Mouse (Mus musculus) hindbrain, postnatal 0 days (tissue): ENCODE measurements around the gene Nav2. TPM values are rescaled to one million over a fixed set of nuclear protein-coding genes. Genes with fewer than 3 reads are reported as not detected.
A peak's percentile ranks its signal among the peaks of the same experiment; 100 is the strongest.

Experiments
- ATAC-seq: fragments of 200-750 bp; cut with Nextera tagmentation; 2 replicates; pipeline ENCODE4 v1.8.0; 2017; ENCODE audit warnings: mild to moderate bottlenecking, moderate TSS enrichment, moderate library complexity
- DNase-seq: peaks from one replicate; pipeline ENCODE4 v3.0.0-alpha.2; 2015; ENCODE audit warnings: low spot score
- H3K27ac ChIP-seq: fragments of 300-500 bp; sonication (generic); 2 replicates; pipeline ENCODE4 v1.5.1; 2014; ENCODE audit warnings: mild to moderate bottlenecking
- H3K27me3 ChIP-seq: fragments of 300-500 bp; sonication (generic); 2 replicates; pipeline ENCODE4 v1.6.1; 2014; ENCODE audit warnings: low read length, mixed read lengths; ENCODE audit not compliant: insufficient read depth
- H3K36me3 ChIP-seq: fragments of 300-500 bp; sonication (generic); 2 replicates; pipeline ENCODE4 v1.6.1; 2014; ENCODE audit warnings: low read length, mixed read lengths; ENCODE audit not compliant: insufficient read depth
- H3K4me1 ChIP-seq: fragments of 300-500 bp; sonication (generic); 2 replicates; pipeline ENCODE4 v1.6.1; 2014; ENCODE audit warnings: antibody characterized with exemption, low read length, mixed read lengths; ENCODE audit not compliant: insufficient read depth
- H3K4me2 ChIP-seq: fragments of 300-500 bp; sonication (generic); 2 replicates; pipeline ENCODE4 v1.6.1; 2014; ENCODE audit warnings: low read depth, mild to moderate bottlenecking, low read length, moderate library complexity, mixed read lengths
- H3K4me3 ChIP-seq: fragments of 300-500 bp; sonication (generic); 2 replicates; pipeline ENCODE4 v1.5.1; 2014; ENCODE audit warnings: low read length
- H3K9ac ChIP-seq: fragments of 300-500 bp; sonication (generic); replicated peaks from 2 replicates; pipeline ENCODE4 v1.6.1; 2014; ENCODE audit warnings: mild to moderate bottlenecking, low read length, moderate library complexity, mixed read lengths
- H3K9me3 ChIP-seq: fragments of 300-500 bp; sonication (generic); 2 replicates; pipeline ENCODE4 v1.6.1; 2016; ENCODE audit warnings: low read length, mixed read lengths
- CTCF ChIP-seq: IDR thresholded peaks from 2 replicates; pipeline ENCODE4 v1.5.1; 2016; ENCODE audit warnings: antibody characterized with exemption, control low read depth, low read depth
- WGBS: fragments of 180-500 bp; shearing (Covaris S2); extraction: QIAGEN DNeasy Blood & Tissue Kit; methylation state at CpG from one replicate; pipeline ENCODE4 v1.1.7; 2014; 5-methylcytosine and 5-hydroxymethylcytosine counted together
- polyA plus RNA-seq: library from polyadenylated mRNA; unstranded; fragments of >200 nt; fragmentation: Nextera tagmentation; extraction: Ambion mirVana; gene quantifications from 2 replicates; pipeline ENCODE4 v1.2.1, GENCODE M21; 2015
- total RNA-seq: library from RNA; depleted of rRNA; stranded (reverse); fragments of >200 nt; gene quantifications from 2 replicates; pipeline ENCODE4 v1.2.3, GENCODE M21; 2014

Gene Nav2
- total and polyA plus RNA-seq, 2 experiments from 2014 or later: 20.1 to 64.7 TPM

DNA sequence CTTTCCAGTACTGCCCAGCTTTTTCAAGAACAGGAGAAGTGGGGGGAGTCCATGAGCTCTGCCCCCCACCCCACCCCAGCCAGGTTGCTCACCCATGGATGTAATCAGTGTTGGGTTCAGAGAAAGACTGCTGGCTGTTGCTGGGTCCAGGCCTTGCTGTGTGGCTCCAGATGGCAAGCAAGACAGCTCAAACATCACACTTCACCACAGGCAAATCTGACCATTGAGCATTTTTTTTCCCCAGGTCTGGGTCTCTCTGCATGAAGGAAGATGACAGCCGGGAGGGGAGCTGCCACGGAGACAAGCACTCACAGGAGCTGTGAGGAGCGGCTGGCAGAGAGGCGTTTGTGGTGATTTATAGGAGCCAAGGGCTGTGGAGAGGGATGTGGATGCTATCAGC, 55.0 kb downstream of the Nav2 start:
- peak; percentile 4; the same call in 1 of the 2 replicates for ATAC-seq
- TF ChIP-seq CTCF: no peak

DNA sequence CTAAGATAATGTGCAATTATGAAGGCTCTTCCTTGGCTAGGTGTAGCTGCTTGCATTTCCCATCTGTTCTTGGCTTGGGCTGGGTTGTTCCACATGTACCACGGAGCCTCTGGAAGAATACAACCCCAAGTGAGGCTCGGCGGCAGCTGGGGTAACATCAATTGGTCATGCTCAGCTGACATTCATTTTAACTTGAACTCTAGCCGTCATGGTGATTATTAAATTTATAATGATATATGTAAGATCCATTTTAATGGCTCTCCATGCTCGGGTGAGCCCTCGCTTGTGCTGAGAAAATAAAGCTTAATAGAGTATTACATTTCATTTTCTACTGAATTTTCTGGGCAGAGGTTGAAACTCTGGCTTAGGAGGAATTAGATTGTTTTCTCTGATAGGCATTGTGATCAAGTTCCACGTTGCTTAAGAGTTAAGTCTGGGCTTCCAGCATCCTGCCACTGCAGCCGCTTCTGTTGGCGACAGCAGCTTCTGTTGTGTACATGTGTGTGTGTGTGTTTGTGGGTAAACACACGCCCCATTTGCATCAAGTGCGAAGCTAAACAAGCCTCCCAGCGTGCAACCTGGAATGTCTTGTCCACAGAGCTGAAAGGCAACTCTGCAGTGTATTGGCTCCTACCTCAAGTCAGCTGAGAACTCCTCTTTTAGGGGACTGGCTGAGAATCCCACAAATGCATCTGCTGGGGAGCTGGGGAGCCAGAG, 57.4 kb downstream of the Nav2 start:
- no peaks in the 10 kb centered on the region for H3K36me3 ChIP-seq
- H3K4me3 ChIP-seq: peak overlapping the region; percentile 23
- H3K4me2 ChIP-seq: peak overlapping the region; percentile 46
- no peaks in the 10 kb centered on the region for H3K27me3 ChIP-seq
- ATAC-seq: no peak
- no peaks in the 10 kb centered on the region for H3K9me3 ChIP-seq
- no peak overlapping the region for H3K27ac ChIP-seq
- 12% methylated on average over 12 of the region's 12 CpGs for WGBS
- no peak for TF ChIP-seq CTCF
- DNase-seq: peak; percentile 58
- no peak overlapping the region for H3K9ac ChIP-seq
- peaks cover 27% of the 10 kb centered on the region for H3K4me1 ChIP-seq

More for the DNA sequence above, 55.0 kb downstream of the Nav2 start:
- Histone ChIP-seq H3K27me3 (no peaks in the 10 kb centered on the region), H3K4me3 (peak overlapping the region; percentile 21), H3K9ac (peak overlapping the region; percentile 22; the same call in 1 of the 2 replicates), H3K9me3 (no peaks in the 10 kb centered on the region), H3K36me3 (no peaks in the 10 kb centered on the region), H3K27ac (peak overlapping the region; percentile 64), H3K4me1 (peaks cover 36% of the 10 kb centered on the region), H3K4me2 (peak overlapping the region; percentile 81)
- 37% methylated on average over 4 of the region's 4 CpGs for WGBS
- peak; percentile 62 for DNase-seq

DNA sequence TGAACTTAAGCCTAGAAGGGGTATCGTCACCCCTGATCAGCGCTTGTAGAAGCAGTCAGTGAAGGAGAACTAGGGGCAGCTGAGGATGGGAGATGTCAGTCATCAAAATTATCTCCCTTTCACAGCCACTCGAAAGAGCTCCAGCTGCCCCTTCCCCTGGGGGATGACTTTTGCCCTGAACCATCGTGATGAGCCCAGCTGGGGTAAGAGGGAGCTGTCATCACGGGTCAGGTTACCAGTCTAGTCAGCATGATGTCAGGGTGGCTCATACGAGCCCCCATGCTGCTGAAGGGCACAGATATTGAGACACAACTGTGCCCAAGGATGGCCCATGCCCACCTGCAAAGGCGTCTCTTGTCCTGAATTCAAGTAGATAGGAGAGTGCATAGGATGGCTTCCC, 72.5 kb downstream of the Nav2 start:
- no peaks in the 10 kb centered on the region for H3K27me3 ChIP-seq
- H3K27ac ChIP-seq: no peak overlapping the region
- H3K36me3 ChIP-seq: no peaks in the 10 kb centered on the region
- H3K9me3 ChIP-seq: no peaks in the 10 kb centered on the region
- peaks cover 20% of the 10 kb centered on the region for H3K4me1 ChIP-seq
- H3K4me3 ChIP-seq: no peak overlapping the region
- H3K4me2 ChIP-seq: no peak overlapping the region
- no peak overlapping the region for H3K9ac ChIP-seq
- ATAC-seq (no peak), DNase-seq (no peak)
- no peak for TF ChIP-seq CTCF
- WGBS: 45% methylated on average over 7 of the region's 7 CpGs

DNA sequence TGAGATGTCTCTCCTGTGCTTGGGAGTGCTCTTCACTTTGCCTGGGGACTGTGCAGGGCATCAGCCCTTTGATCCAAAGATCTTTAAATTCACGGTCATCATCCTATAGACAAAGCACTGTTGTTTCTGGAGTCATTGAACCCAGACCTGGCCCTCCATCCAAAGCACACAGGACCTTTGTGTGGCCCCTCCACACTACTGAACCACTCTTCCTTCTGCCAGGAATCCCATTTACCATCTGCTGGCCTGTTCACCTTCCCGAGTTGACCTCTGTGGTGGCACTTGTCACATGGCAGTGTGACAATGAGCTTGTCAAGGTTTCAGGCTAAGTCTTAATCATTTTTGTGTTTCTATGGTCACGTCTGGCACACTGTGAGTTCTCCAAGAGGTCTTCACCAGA, 73.3 kb downstream of the Nav2 start:
- TF ChIP-seq CTCF: no peak
- Histone ChIP-seq H3K4me1 (peaks cover 20% of the 10 kb centered on the region), H3K9ac (no peak overlapping the region), H3K36me3 (no peaks in the 10 kb centered on the region), H3K27ac (no peak overlapping the region), H3K4me3 (no peak overlapping the region), H3K4me2 (no peak overlapping the region), H3K9me3 (no peaks in the 10 kb centered on the region), H3K27me3 (no peaks in the 10 kb centered on the region)
- ATAC-seq (0 out of 2 replicates have a peak, but pooled peaks have one; percentile 15), DNase-seq (no peak)
- WGBS: 28% methylated on average over 3 of the region's 3 CpGs

DNA sequence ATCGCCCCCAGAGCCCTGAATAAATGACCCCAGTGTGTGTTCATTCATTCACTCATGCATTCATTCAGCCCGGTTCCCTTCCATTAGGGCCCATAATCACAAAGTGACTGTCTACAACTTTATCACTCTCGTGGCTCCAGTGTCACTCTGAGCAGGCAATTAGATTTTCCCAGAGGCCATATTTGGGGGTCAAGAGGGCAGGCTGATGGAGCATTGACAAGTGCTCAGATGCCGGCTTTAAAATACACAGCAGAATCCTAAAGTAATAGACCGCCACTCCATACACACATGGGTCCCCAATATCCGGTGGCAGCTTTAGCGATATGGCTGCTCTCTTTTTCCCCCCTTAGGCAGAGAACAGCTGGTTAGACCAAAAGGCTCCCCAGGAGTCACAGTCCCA, 74.1 kb downstream of the Nav2 start:
- H3K4me1 ChIP-seq: peaks cover 20% of the 10 kb centered on the region
- DNase-seq (no peak), ATAC-seq (no peak)
- H3K27ac ChIP-seq: no peak overlapping the region
- no peak for TF ChIP-seq CTCF
- no peak overlapping the region for H3K4me2 ChIP-seq
- H3K36me3 ChIP-seq: no peaks in the 10 kb centered on the region
- H3K27me3 ChIP-seq: no peaks in the 10 kb centered on the region
- no peak overlapping the region for H3K4me3 ChIP-seq
- no peak overlapping the region for H3K9ac ChIP-seq
- no peaks in the 10 kb centered on the region for H3K9me3 ChIP-seq
- 58% methylated on average over 7 of the region's 7 CpGs for WGBS

DNA sequence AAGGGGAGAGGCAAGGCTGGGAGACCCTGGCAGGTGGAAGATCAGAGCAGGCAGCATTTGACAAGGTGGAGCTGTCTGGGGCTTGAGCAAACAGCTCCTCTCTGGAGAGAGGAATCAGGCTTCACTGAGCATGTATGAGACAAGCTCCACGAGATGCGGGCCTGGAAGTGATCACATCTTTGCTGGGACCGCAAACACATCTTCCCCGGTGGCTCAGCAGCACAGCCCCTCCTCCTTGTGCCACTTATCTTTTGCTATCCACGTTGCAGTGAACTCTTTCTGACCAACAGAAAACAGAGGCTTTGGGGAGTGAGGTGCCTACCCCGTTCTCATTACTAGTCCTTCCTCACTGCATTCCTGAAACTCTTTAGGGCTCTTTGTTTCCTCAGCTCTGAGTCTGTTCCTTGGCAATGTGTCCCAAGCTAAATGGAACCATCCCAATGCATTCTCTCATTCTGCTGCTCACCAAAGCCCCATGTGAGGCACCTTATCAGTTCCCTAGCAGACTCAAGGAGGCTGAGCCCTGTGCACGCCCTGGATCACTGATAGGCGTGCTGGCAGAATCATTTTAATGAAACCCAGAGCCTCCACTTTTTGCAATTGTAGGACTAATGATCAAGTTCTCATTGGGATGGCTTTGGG, 83.5 kb downstream of the Nav2 start:
- 36% methylated on average over 8 of the region's 8 CpGs for WGBS
- Histone ChIP-seq H3K4me2 (no peak overlapping the region), H3K9ac (no peak overlapping the region), H3K4me1 (peaks cover 16% of the 10 kb centered on the region), H3K9me3 (no peaks in the 10 kb centered on the region), H3K36me3 (no peaks in the 10 kb centered on the region), H3K27me3 (no peaks in the 10 kb centered on the region), H3K4me3 (no peak overlapping the region), H3K27ac (no peak overlapping the region)
- ATAC-seq (no peak), DNase-seq (no peak)
- no peak for TF ChIP-seq CTCF

DNA sequence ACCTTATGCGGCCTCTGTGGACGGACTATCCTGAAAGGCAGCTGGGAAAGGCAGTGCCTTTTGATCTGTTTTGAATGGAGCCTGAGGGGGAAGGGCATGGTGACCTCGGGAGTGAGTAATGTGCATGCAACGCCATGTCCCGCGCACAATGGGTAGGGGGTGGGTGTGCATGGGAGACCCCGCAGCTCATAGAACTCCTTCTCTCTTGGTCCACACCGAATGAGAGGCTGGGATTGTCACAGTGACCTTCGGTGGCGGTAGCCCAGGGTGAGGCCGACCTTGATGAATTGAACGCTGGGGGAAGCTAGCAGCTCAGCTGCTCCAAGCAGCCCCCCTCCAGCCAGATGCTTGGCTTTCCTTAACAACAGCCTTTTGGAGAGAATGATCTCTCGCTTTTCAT, 86.7 kb downstream of the Nav2 start:
- H3K36me3 ChIP-seq: no peaks in the 10 kb centered on the region
- H3K9ac ChIP-seq: no peak overlapping the region
- ATAC-seq (peak; percentile 80), DNase-seq (peak; percentile 62)
- WGBS: 14% methylated on average over 13 of the region's 13 CpGs
- no peak overlapping the region for H3K4me2 ChIP-seq
- no peaks in the 10 kb centered on the region for H3K9me3 ChIP-seq
- no peak overlapping the region for H3K4me3 ChIP-seq
- peaks cover 26% of the 10 kb centered on the region for H3K4me1 ChIP-seq
- no peak for TF ChIP-seq CTCF
- H3K27me3 ChIP-seq: no peaks in the 10 kb centered on the region
- 0 out of 2 replicates have a peak overlapping the region, but pooled peaks have one; percentile 5 for H3K27ac ChIP-seq
